Comparison of ENCODE assay signal across 28 mouse cellular contexts in the genomic region with DNA sequence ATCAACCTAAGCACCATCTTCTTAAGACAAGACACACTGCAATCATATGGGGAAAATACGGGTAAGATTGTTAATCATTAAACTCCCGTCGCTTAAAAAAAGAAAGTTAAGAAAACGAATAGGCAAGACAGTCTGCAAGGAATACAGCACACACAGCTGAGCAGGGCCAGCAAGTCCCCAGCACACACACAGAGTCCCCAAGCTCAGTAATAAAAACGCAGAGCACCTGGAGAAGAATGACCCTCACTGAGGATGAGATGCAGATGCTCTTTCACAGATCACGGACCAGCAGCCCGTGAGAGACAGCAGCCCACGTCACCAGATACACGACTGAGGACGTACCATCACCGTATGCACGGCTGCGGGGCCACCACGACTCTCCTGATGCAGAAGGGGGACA. TPM values are rescaled to one million over a fixed set of nuclear protein-coding genes. Genes with fewer than 3 reads are reported as not detected.
A peak's percentile ranks its signal among the peaks of the same experiment; 100 is the strongest.
DNase-seq lines count a peak whose midpoint lies in the region; ATAC-seq lines count a peak whose summit lies in the region.
"Had no signal": no experiment of that assay in that cellular context is flagged by ENCODE, and none has a peak within 500 bp of the region (broad histone marks: within the 10 kb centered on the region; RNA-seq: fewer than 3 reads in every experiment).

No protein-coding gene starts in this region.

- H3K36me3 ChIP-seq in liver, embryonic 16.5 days (ENCODE audit: control insufficient read depth, insufficient read depth), result peaks cover 12% of the 10 kb centered on the region
- H3K36me3 ChIP-seq in liver, embryonic 12.5 days, result peaks cover 94% of the 10 kb centered on the region
- H3K36me3 ChIP-seq in lung, embryonic 16.5 days (ENCODE audit: control insufficient read depth, insufficient read depth, low read length), result peaks cover 7% of the 10 kb centered on the region; the same call in 1 of the 2 replicates
- peaks cover 45% of the 10 kb centered on the region for H3K36me3 ChIP-seq in intestine, embryonic 14.5 days (ENCODE audit: control insufficient read depth, insufficient read depth, low read length)
- peaks cover 23% of the 10 kb centered on the region for H3K36me3 ChIP-seq in intestine, embryonic 16.5 days (ENCODE audit: control insufficient read depth, insufficient read depth, low read length)

- DNase-seq in lung, postnatal 14 days, result no peak
- no peak for DNase-seq in intestine, embryonic 14.5 days (ENCODE audit: low spot score)
- no peak for DNase-seq in layer of hippocampus, postnatal 25 days (ENCODE audit: extremely low spot score in 1 of 2, low spot score in 1 of 2)
- no peak for DNase-seq in heart, adult 18-20 months
- DNase-seq: adrenal gland, postnatal 10 days; adrenal gland, postnatal 36 days; B cell, adult 2 months; cerebellum, adult 18-20 months; cerebellum, adult 9-10 months; cerebellum, postnatal 14 days; gastrocnemius, adult 2 months; gastrocnemius, postnatal 14 days; heart, adult 2 months; heart, postnatal 14 days; heart, postnatal 4 days had no signal

- peak; percentile 64 for ATAC-seq in liver, embryonic 16.5 days (ENCODE audit: low read depth)
- ATAC-seq in liver, embryonic 12.5 days, result no peak
- ATAC-seq in lung, embryonic 16.5 days (ENCODE audit: low read depth), result no peak
- peak; percentile 54; the same call in 1 of the 2 replicates for ATAC-seq in intestine, embryonic 14.5 days (replicated peaks; ENCODE audit: low FRiP score, low TSS enrichment, low read depth)
- peak; percentile 24; the same call in 1 of the 2 replicates for ATAC-seq in intestine, embryonic 16.5 days
- ATAC-seq: forebrain, embryonic 13.5 days; forebrain, embryonic 16.5 days; Patski had no signal

- H3K4me2 ChIP-seq in liver, embryonic 16.5 days (ENCODE audit: low read depth, low read length), result no peak overlapping the region
- no peak overlapping the region for H3K4me2 ChIP-seq in liver, embryonic 12.5 days
- no peak overlapping the region for H3K4me2 ChIP-seq in lung, embryonic 16.5 days (ENCODE audit: low read depth, low read length)
- no peak overlapping the region for H3K4me2 ChIP-seq in intestine, embryonic 14.5 days (ENCODE audit: low read length)
- 0 out of 2 replicates have a peak overlapping the region, but pooled peaks have one; percentile 17 for H3K4me2 ChIP-seq in intestine, embryonic 16.5 days (ENCODE audit: low read depth, low read length)
- H3K4me2 ChIP-seq: forebrain, embryonic 13.5 days; heart, embryonic 13.5 days; hindbrain, embryonic 14.5 days had no signal

- no peak overlapping the region for H3K4me3 ChIP-seq in liver, embryonic 16.5 days (ENCODE audit: low read depth, low read length)
- H3K4me3 ChIP-seq in liver, embryonic 12.5 days, result no peak overlapping the region
- no peak overlapping the region for H3K4me3 ChIP-seq in lung, embryonic 16.5 days (ENCODE audit: low read length)
- no peak overlapping the region for H3K4me3 ChIP-seq in intestine, embryonic 14.5 days (ENCODE audit: low read depth, low read length)
- no peak overlapping the region for H3K4me3 ChIP-seq in intestine, embryonic 16.5 days (ENCODE audit: low read length)
- H3K4me3 ChIP-seq: forebrain, embryonic 10.5 days; forebrain, embryonic 13.5 days; gastrocnemius, adult 2 months; heart, adult 2 months; heart, embryonic 10.5 days; heart, embryonic 13.5 days had no signal

- no peaks in the 10 kb centered on the region for H3K9me3 ChIP-seq in liver, embryonic 16.5 days (replicated peaks; ENCODE audit: control insufficient read depth, low read length)
- H3K9me3 ChIP-seq in liver, embryonic 12.5 days (replicated peaks), result no peaks in the 10 kb centered on the region
- H3K9me3 ChIP-seq in lung, embryonic 16.5 days (ENCODE audit: control insufficient read depth, low read length), result no peaks in the 10 kb centered on the region
- no peaks in the 10 kb centered on the region for H3K9me3 ChIP-seq in intestine, embryonic 14.5 days (ENCODE audit: control insufficient read depth, low read length)
- H3K9me3 ChIP-seq in intestine, embryonic 16.5 days (ENCODE audit: control insufficient read depth, low read length), result no peaks in the 10 kb centered on the region
- H3K9me3 ChIP-seq: forebrain, embryonic 10.5 days; forebrain, embryonic 13.5 days; G1E; heart, embryonic 10.5 days; heart, embryonic 13.5 days had no signal

- H3K27me3 ChIP-seq in liver, embryonic 16.5 days (ENCODE audit: control insufficient read depth, insufficient read depth, low read depth, low read length), result no peaks in the 10 kb centered on the region
- no peaks in the 10 kb centered on the region for H3K27me3 ChIP-seq in liver, embryonic 12.5 days (replicated peaks)
- H3K27me3 ChIP-seq in lung, embryonic 16.5 days (ENCODE audit: control insufficient read depth, insufficient read depth, low read depth, low read length), result no peaks in the 10 kb centered on the region
- H3K27me3 ChIP-seq in intestine, embryonic 14.5 days (replicated peaks; ENCODE audit: control insufficient read depth, insufficient read depth, low read length), result no peaks in the 10 kb centered on the region
- no peaks in the 10 kb centered on the region for H3K27me3 ChIP-seq in intestine, embryonic 16.5 days (replicated peaks; ENCODE audit: control insufficient read depth, insufficient read depth, low read length)
- H3K27me3 ChIP-seq: CH12.LX; forebrain, embryonic 13.5 days; heart, embryonic 13.5 days; Patski had no signal

- no peak overlapping the region for H3K9ac ChIP-seq in liver, embryonic 16.5 days (ENCODE audit: low read depth, low read length)
- H3K9ac ChIP-seq in liver, embryonic 12.5 days, result no peak overlapping the region
- no peak overlapping the region for H3K9ac ChIP-seq in lung, embryonic 16.5 days (ENCODE audit: low read length)
- no peak overlapping the region for H3K9ac ChIP-seq in intestine, embryonic 14.5 days (ENCODE audit: low read length)
- no peak overlapping the region for H3K9ac ChIP-seq in intestine, embryonic 16.5 days (ENCODE audit: low read depth, low read length)
- H3K9ac ChIP-seq: forebrain, embryonic 13.5 days; hindbrain, embryonic 14.5 days had no signal

- 66% methylated on average over 14 of the region's 14 CpGs for WGBS in liver, embryonic 16.5 days (ENCODE audit: insufficient replicate concordance)
- 75% methylated on average over 14 of the region's 14 CpGs for WGBS in liver, embryonic 12.5 days (ENCODE audit: insufficient replicate concordance)
- WGBS in lung, embryonic 16.5 days, result 33% methylated on average over 14 of the region's 14 CpGs
- 27% methylated on average over 14 of the region's 14 CpGs for WGBS in intestine, embryonic 14.5 days
- 39% methylated on average over 14 of the region's 14 CpGs for WGBS in intestine, embryonic 16.5 days

- no peaks in the 10 kb centered on the region for H3K4me1 ChIP-seq in liver, embryonic 16.5 days (ENCODE audit: control insufficient read depth, low read depth, low read length)
- H3K4me1 ChIP-seq in liver, embryonic 12.5 days, result peaks cover 3% of the 10 kb centered on the region
- peaks cover 35% of the 10 kb centered on the region for H3K4me1 ChIP-seq in lung, embryonic 16.5 days (replicated peaks; ENCODE audit: control insufficient read depth, insufficient read depth, low read length)
- 0 out of 2 replicates have a peak, but pooled peaks cover 10% of the 10 kb centered on the region for H3K4me1 ChIP-seq in intestine, embryonic 14.5 days (replicated peaks; ENCODE audit: control insufficient read depth, insufficient read depth, low read length)
- peaks cover 16% of the 10 kb centered on the region for H3K4me1 ChIP-seq in intestine, embryonic 16.5 days (ENCODE audit: control insufficient read depth, insufficient read depth, low read length)
- H3K4me1 ChIP-seq: forebrain, embryonic 10.5 days; forebrain, embryonic 13.5 days had no signal

- no peak overlapping the region for H3K27ac ChIP-seq in liver, embryonic 16.5 days (ENCODE audit: low read length)
- H3K27ac ChIP-seq in liver, embryonic 12.5 days, result no peak overlapping the region
- peak overlapping the region; percentile 69 for H3K27ac ChIP-seq in lung, embryonic 16.5 days (ENCODE audit: low read length)
- H3K27ac ChIP-seq in intestine, embryonic 14.5 days (ENCODE audit: low read depth), result no peak overlapping the region
- H3K27ac ChIP-seq in intestine, embryonic 16.5 days (ENCODE audit: low read length), result no peak overlapping the region
- H3K27ac ChIP-seq: forebrain, embryonic 10.5 days; forebrain, embryonic 13.5 days; gastrocnemius, adult 2 months; heart, adult 2 months; heart, embryonic 10.5 days; heart, embryonic 13.5 days; hindbrain, embryonic 14.5 days had no signal

RNA-seq across cellular contexts. Expression of gene Fam207a, which starts 14.9 kb away (rescaled TPM):
- 12.1 and 13.8 TPM in 2 replicates for polyA plus RNA-seq in liver, embryonic 16.5 days (2015; fragmentation: Nextera tagmentation; extraction: Ambion mirVana)
- 32.7 and 33.7 TPM in 2 replicates for polyA plus RNA-seq in liver, embryonic 12.5 days (2016; fragmentation: Nextera tagmentation; extraction: Ambion mirVana)
- polyA plus RNA-seq in lung, embryonic 16.5 days (2015; fragmentation: Nextera tagmentation; extraction: Ambion mirVana), result 30.9 and 32.0 TPM in 2 replicates
- 39.1 and 41.0 TPM in 2 replicates for polyA plus RNA-seq in intestine, embryonic 14.5 days (2014; fragmentation: Nextera tagmentation; extraction: Ambion mirVana)
- polyA plus RNA-seq in intestine, embryonic 16.5 days (2015; fragmentation: Nextera tagmentation; extraction: Ambion mirVana), result 39.0 and 43.8 TPM in 2 replicates
- total RNA-seq in layer of hippocampus, postnatal 25 days (2021), result 10 to 100 TPM; 32.8 to 33.1 TPM
- 10 to 100 TPM in 1 of 2 experiments, 1 to 10 TPM in 1; 8.3 to 10.5 TPM for total RNA-seq in heart, adult 18-20 months (2021)

RNA-seq across cellular contexts. Expression of gene Itgb2, which starts 29.4 kb away (rescaled TPM):
- polyA plus RNA-seq in liver, embryonic 16.5 days (2015; fragmentation: Nextera tagmentation; extraction: Ambion mirVana), result 18.2 and 20.6 TPM in 2 replicates
- polyA plus RNA-seq in liver, embryonic 12.5 days (2016; fragmentation: Nextera tagmentation; extraction: Ambion mirVana), result 13.5 and 13.9 TPM in 2 replicates
- polyA plus RNA-seq in lung, embryonic 16.5 days (2015; fragmentation: Nextera tagmentation; extraction: Ambion mirVana), result 5.3 and 7.5 TPM in 2 replicates
- 1.9 and 3.1 TPM in 2 replicates for polyA plus RNA-seq in intestine, embryonic 14.5 days (2014; fragmentation: Nextera tagmentation; extraction: Ambion mirVana)
- 3.8 and 3.9 TPM in 2 replicates for polyA plus RNA-seq in intestine, embryonic 16.5 days (2015; fragmentation: Nextera tagmentation; extraction: Ambion mirVana)
- total RNA-seq in layer of hippocampus, postnatal 25 days (2021), result 1 to 10 TPM; 3.4 to 4.1 TPM
- total RNA-seq in heart, adult 18-20 months (2021), result 1 to 10 TPM; 6.8 to 7.9 TPM

Comparison
In these comparisons a context has a peak if more than half of its experiments do, and no peak if none do; other contexts are left out.
1. ATAC-seq: peak in liver, embryonic 16.5 days (single experiment), intestine, embryonic 14.5 days (single experiment) and intestine, embryonic 16.5 days (single experiment); none in liver, embryonic 12.5 days (single experiment) and lung, embryonic 16.5 days (single experiment).